Mouse (Mus musculus): ENCODE results near the gene March4. TPM values are rescaled to one million over a fixed set of nuclear protein-coding genes. Genes with fewer than 3 reads are reported as not detected.

Gene March4
- polyA plus RNA-seq, 1 experiment from 2014 or later = 5.8 TPM

DNA sequence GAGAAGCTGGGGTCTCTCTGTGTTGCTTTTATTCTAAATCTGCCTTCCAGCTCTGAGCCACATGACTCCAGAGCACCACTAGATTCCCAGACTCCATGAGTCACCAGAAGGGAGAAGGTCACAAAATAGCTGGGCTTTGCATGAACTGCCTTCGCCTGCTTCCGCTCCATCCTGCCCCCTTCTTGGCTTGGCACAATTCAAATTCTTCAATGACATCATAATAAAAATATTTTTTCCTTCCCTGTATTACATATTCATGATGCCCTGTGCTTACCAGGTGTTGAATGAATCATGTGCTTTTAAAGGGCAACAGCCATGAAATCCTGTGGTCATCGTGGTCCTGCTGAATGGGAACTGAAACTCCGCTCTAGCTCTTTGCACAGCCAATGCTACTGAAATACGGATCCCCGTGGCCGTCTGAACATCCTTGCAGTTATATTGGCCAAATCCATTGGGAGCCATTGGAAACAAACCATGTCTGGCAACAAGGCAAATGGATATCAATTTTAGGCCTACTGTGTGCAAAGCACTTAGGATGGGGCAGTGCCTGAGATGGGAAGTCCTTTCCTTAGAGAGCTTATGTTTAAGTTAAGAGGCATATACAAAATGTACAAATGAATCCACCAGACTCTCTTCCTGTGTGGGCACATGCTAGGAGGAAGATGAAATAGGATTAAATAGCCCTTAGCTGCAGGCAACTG is 107.5 kb downstream of the March4 start:
- peaks cover 4% of the 10 kb centered on the region; the same call in 1 of the 2 replicates for H3K36me3 ChIP-seq
- H3K4me2 ChIP-seq (replicated peaks) = no peak overlapping the region
- 92% methylated on average over 7 of the region's 7 CpGs for WGBS
- no peak overlapping the region for H3K9ac ChIP-seq
- H3K4me3 ChIP-seq = no peak overlapping the region
- no peak for ATAC-seq (ENCODE audit: low FRiP score, low read depth)
- H3K9me3 ChIP-seq = no peaks in the 10 kb centered on the region
- no peaks in the 10 kb centered on the region for H3K4me1 ChIP-seq
- H3K27ac ChIP-seq = no peak overlapping the region
- no peaks in the 10 kb centered on the region for H3K27me3 ChIP-seq (replicated peaks)

DNA sequence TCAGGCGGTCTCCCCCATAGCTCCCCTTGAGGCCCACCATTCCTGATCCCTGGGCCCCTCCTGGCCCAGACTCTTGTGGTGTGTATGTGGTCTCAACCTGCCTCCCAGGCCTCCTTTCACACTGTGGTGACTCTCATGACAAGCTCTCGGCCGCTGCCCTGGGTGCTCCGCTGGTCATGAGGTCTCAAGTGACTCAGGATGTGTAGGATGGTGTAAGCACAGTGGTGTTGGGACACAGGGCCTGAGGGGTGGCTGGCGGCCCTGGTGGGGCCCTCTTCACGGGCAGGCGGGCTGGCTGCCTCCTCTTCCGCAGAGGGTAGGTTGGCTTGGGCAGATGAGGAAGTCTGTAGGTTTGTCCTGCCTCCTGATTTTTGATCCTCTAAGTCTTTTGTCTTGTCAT is 108.2 kb downstream of the March4 start:
- 81% methylated on average over 8 of the region's 8 CpGs for WGBS
- Histone ChIP-seq H3K36me3 (peaks cover 4% of the 10 kb centered on the region; the same call in 1 of the 2 replicates), H3K27me3 (replicated peaks) (no peaks in the 10 kb centered on the region), H3K27ac (no peak overlapping the region), H3K4me1 (no peaks in the 10 kb centered on the region), H3K4me3 (no peak overlapping the region), H3K9me3 (no peaks in the 10 kb centered on the region), H3K9ac (no peak overlapping the region), H3K4me2 (replicated peaks) (no peak overlapping the region)
- no peak for ATAC-seq (ENCODE audit: low FRiP score, low read depth)

DNA sequence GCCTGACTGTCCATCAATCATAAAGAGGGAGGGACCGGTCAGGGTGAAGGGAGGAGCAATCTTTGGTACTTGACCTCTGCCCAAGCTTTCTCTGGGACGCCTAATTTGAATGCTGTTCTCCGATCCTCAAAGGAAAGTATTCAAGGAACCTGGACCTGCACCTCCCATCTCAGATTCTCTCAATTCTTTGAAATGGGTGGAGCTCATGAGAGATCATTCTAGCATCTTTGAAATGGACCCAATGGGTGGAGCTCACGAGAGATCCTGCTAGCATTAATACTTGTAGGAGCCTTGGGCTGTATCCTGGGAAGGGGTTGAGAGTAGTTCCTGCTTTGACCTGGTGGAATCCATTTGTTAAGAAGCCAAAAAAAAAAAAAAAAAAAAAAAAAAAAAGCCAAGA is 110.3 kb downstream of the March4 start:
- no peak overlapping the region for H3K4me2 ChIP-seq (replicated peaks)
- H3K27ac ChIP-seq = no peak overlapping the region
- H3K4me3 ChIP-seq = no peak overlapping the region
- H3K27me3 ChIP-seq (replicated peaks) = no peaks in the 10 kb centered on the region
- WGBS = 86% methylated on average over 4 of the region's 4 CpGs
- H3K36me3 ChIP-seq = peaks cover 4% of the 10 kb centered on the region; the same call in 1 of the 2 replicates
- H3K9me3 ChIP-seq = no peaks in the 10 kb centered on the region
- no peak for ATAC-seq (ENCODE audit: low FRiP score, low read depth)
- H3K4me1 ChIP-seq = no peaks in the 10 kb centered on the region
- no peak overlapping the region for H3K9ac ChIP-seq

DNA sequence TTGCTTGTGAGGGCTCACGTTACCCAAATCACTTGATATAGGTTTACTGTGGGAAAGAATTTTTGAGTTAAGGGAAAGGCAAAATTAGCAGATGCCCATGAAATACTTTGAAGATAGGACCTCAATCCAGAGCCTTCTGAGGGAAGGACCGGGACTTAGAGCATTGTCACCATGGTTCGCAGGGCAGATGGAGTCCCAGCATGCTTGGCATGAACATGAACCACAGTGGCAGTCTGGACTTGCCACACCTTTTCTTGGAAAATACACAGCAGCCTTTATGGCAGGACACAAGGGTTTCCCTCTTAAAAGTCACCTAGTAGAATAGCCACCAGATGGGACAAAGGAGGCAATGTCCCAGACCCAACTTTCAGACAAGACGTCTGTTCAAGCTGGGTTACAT is 114.6 kb downstream of the March4 start:
- H3K36me3 ChIP-seq = no peaks in the 10 kb centered on the region
- H3K4me3 ChIP-seq = no peak overlapping the region
- WGBS = 86% methylated on average over 4 of the region's 4 CpGs
- H3K9me3 ChIP-seq = no peaks in the 10 kb centered on the region
- H3K27ac ChIP-seq = no peak overlapping the region
- no peak for ATAC-seq (ENCODE audit: low FRiP score, low read depth)
- H3K27me3 ChIP-seq (replicated peaks) = no peaks in the 10 kb centered on the region
- no peak overlapping the region for H3K9ac ChIP-seq
- no peak overlapping the region for H3K4me2 ChIP-seq (replicated peaks)
- H3K4me1 ChIP-seq = no peaks in the 10 kb centered on the region

DNA sequence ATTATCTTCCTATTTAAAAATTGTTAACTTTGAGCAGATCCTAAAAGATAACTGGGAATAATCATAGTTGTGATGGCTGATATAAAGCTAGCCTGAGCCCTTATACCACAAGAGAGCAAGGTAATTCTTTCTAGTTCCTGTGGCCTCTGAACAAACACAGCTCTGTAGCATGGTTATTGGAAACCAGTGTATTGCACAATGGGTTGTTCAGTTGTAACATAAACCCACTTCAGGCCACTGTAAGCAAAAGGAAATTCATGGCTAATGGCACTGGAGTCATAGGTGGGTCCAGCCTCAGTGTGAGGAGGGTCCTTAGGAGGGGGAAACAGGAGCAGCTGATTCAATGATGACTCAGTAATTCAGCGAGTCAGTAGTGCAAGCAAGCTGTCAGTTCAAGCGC is 116.5 kb downstream of the March4 start:
- 71% methylated on average over 2 of the region's 2 CpGs for WGBS
- Histone ChIP-seq H3K9ac (no peak overlapping the region), H3K9me3 (no peaks in the 10 kb centered on the region), H3K4me3 (no peak overlapping the region), H3K4me2 (replicated peaks) (no peak overlapping the region), H3K27ac (no peak overlapping the region), H3K27me3 (replicated peaks) (no peaks in the 10 kb centered on the region), H3K36me3 (no peaks in the 10 kb centered on the region), H3K4me1 (peaks cover 4% of the 10 kb centered on the region; the same call in 1 of the 2 replicates)
- no peak for ATAC-seq (ENCODE audit: low FRiP score, low read depth)

DNA sequence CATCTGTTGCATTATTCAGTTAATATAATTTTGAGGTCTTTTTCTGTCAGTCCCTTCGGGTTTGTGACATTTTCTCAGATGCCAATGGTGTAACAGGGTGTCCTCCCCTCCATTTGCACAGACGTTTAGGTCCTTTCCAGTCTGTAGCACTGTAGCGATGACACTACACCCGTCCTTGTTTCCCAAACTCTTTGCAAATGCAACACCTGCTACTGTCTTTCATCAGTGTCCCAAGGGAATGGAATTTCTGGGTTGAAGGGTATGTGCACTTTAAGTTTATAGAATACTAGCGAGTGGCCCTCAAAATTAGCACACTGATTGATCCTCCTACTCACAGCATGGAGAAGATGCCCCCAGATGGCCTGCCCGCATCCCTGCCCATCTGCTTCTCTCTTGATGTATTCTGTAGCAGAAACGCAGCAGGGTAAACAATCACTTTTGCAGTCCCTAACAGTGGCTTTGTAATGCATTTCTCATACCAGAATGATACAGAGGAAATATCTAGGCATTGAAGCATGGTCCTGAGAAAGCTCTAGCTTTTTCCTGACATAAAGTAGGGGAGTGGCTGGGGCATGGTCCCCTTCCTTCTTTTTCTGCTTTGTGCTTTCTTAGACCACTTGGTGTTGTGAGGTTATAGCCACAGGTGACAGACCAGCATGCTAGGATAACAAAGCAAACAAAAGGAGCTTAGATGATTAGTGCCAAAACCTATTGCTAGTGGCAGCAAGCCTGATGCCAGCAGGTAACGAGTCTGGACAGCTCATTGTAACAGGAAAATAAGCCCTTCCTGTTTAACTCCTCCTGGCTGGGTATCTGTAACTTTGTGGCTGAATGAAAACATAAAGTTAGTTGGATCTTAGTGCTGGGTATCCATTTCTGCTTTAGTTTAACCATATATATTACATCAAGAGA is 117.7 kb downstream of the March4 start:
- Histone ChIP-seq H3K36me3 (no peaks in the 10 kb centered on the region), H3K27ac (no peak overlapping the region), H3K9me3 (no peaks in the 10 kb centered on the region), H3K4me2 (replicated peaks) (no peak overlapping the region), H3K4me1 (peaks cover 15% of the 10 kb centered on the region), H3K27me3 (replicated peaks) (no peaks in the 10 kb centered on the region), H3K4me3 (no peak overlapping the region), H3K9ac (no peak overlapping the region)
- no peak for ATAC-seq (ENCODE audit: low FRiP score, low read depth)
- 67% methylated on average over 8 of the region's 8 CpGs for WGBS

DNA sequence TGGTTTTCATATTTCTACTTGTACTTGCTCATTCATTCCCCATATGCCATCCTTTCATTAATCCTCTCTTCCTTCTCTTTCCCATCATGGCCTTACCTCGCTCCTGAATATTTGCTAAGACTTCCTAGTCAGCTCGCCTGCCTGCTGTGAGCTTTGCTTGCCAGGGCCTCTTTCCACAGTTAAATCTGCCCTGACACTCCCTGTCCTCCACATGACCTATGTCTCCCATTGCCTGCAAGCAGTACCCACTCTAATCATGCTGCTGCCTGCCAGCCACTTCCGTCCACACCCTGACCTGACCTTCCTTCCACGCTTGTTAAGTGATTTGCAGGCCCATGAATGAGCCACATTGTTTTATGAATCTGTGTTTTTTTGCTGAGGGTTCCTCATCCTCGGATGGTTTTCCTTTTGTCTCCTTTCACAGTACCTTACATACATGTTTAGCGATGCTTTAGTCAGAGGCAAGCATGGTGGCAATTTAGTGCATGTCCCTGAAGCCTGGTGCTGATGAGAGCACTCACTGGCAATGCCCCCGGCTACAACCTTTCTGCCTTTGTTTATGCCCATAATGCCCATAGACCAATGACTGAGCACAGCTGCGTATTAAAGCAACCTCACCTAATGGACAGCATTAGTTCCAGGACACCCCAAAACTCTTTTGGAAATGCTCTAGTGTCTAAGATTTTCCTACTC is 122.0 kb downstream of the March4 start:
- H3K27me3 ChIP-seq (replicated peaks) = no peaks in the 10 kb centered on the region
- H3K36me3 ChIP-seq = no peaks in the 10 kb centered on the region
- peak overlapping the region; percentile 3; the same call in 1 of the 2 replicates for H3K9ac ChIP-seq
- H3K4me1 ChIP-seq = peaks cover 22% of the 10 kb centered on the region
- H3K27ac ChIP-seq = peak overlapping the region; percentile 69
- 19% methylated on average over 8 of the region's 8 CpGs for WGBS
- ATAC-seq (ENCODE audit: low FRiP score, low read depth) = peak; percentile 89
- no peak overlapping the region for H3K4me3 ChIP-seq
- H3K9me3 ChIP-seq = no peaks in the 10 kb centered on the region
- H3K4me2 ChIP-seq (replicated peaks) = peak overlapping the region; percentile 38

DNA sequence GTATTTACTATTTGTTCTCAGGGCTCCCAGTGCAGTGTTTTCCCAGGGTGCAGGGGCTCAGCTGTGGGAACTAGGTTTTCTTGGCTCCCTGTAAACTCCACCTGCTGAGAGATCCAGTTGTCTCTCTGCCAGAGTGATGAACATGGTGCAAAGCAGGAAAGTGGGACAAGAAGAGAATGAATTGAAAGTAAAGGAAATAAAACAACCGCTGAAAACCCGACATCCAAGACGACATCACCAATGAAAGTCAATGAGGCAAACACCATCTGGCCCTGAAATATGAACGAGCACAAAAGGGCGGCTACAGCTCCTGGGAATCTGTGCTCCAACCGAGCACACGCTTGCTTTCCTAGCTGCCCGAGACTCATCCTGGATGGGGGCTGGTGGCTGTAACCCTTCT is 122.6 kb downstream of the March4 start:
- H3K4me1 ChIP-seq = peaks cover 22% of the 10 kb centered on the region
- peak overlapping the region; percentile 69 for H3K27ac ChIP-seq
- 15% methylated on average over 8 of the region's 8 CpGs for WGBS
- no peaks in the 10 kb centered on the region for H3K36me3 ChIP-seq
- H3K4me2 ChIP-seq (replicated peaks) = peak overlapping the region; percentile 38
- peak; percentile 77 for ATAC-seq (ENCODE audit: low FRiP score, low read depth)
- H3K9me3 ChIP-seq = no peaks in the 10 kb centered on the region
- 0 out of 2 replicates have a peak overlapping the region, but pooled peaks have one; percentile 3 for H3K9ac ChIP-seq
- no peaks in the 10 kb centered on the region for H3K27me3 ChIP-seq (replicated peaks)
- no peak overlapping the region for H3K4me3 ChIP-seq

DNA sequence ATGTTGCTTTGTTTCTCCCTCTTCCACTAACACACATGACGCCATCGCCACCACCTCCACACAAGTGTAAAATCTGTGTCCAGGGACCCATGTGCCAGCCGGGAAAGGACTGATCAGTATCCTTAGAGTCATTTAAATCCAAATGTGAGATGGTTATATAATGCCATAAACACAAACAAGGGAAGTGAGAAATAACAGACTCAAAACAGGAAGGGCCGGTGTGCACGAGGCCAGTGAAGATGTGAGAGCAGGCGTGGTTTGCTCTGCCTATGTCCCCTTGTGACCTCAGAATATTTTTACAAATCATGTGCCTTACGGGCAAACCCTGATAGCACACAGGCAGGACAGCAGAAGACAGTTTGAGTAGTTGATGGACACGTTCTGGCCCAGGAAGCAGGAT is 123.5 kb downstream of the March4 start:
- Histone ChIP-seq H3K9ac (no peak overlapping the region), H3K27ac (no peak overlapping the region), H3K4me1 (peaks cover 22% of the 10 kb centered on the region), H3K36me3 (no peaks in the 10 kb centered on the region), H3K9me3 (no peaks in the 10 kb centered on the region), H3K4me3 (no peak overlapping the region), H3K27me3 (replicated peaks) (no peaks in the 10 kb centered on the region), H3K4me2 (replicated peaks) (no peak overlapping the region)
- ATAC-seq (ENCODE audit: low FRiP score, low read depth) = no peak
- 88% methylated on average over 8 of the region's 8 CpGs for WGBS

DNA sequence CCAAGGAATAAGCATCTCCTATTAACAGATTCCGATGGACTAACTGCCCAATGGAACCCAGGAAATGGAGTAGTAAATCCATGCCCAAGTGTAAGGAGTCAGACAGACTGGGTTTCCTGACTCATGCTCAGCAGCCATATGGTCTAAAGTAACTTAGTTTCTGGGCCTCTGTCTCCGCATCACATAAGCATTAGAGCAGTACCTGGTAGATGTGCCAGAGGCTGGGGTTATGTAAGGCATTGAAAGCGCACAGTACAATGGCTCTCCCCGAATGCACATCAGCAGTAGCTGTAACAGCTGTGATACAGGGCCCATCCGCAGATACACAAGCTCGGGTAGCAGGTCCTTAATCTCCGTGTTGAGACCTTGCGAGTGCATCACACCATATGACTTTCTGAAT is 125.6 kb downstream of the March4 start:
- H3K27me3 ChIP-seq (replicated peaks) = no peaks in the 10 kb centered on the region
- H3K9me3 ChIP-seq = no peaks in the 10 kb centered on the region
- H3K27ac ChIP-seq = no peak overlapping the region
- H3K36me3 ChIP-seq = no peaks in the 10 kb centered on the region
- no peak overlapping the region for H3K9ac ChIP-seq
- H3K4me2 ChIP-seq (replicated peaks) = no peak overlapping the region
- no peak overlapping the region for H3K4me3 ChIP-seq
- peaks cover 22% of the 10 kb centered on the region for H3K4me1 ChIP-seq
- no peak for ATAC-seq (ENCODE audit: low FRiP score, low read depth)
- WGBS = 94% methylated on average over 8 of the region's 8 CpGs

DNA sequence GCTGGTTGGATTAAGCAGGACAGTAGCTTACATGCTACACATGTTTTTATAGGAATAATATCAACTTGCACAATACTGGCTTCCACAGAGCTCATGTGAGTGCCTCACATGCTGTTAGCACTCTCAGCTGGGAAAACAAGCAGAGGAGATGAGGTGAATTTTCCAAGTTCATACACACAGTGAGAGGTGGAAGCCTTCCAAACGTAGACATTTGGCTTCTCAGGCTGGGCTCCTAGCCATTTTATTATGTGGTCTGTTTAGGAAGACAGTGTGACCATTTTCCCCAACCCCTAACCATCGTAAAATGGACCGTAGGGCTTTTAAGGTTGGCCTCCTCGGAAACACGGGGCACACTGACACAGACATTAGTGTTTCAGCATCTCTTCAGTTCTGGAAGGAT is 126.8 kb downstream of the March4 start:
- no peak for ATAC-seq (ENCODE audit: low FRiP score, low read depth)

DNA sequence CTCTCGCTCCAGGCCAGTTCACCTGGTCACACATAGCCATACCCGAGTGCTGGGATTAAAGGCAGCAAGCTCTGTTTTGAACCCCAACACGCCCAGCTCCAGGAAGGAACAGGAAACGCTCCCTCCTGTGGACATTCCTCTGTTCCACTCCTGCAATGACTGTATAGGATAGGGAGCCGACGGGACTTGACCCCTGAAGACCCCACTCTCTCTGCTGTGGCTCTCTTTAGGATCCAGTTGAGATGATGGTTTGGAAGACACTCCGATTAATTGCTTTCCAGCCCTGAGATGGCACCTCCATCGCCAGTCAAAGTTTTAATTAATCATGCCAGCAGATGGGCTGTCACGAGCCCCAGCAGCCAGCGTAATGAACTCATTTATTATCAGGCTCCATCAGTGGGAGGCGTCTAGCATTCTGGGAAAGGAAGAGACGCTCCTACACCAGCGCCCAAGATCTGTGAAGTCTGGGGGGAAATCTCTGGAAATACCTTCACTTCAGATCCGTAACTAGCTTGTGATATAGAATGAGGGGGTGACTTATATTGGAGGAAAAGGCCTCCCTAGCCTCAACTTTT is 130.1 kb downstream of the March4 start:
- 61% methylated on average over 14 of the region's 14 CpGs for WGBS
- H3K4me3 ChIP-seq = no peak overlapping the region
- 0 out of 2 replicates have a peak, but pooled peaks have one; percentile 34 for ATAC-seq (ENCODE audit: low FRiP score, low read depth)
- H3K36me3 ChIP-seq = no peaks in the 10 kb centered on the region
- peaks cover 7% of the 10 kb centered on the region; the same call in 1 of the 2 replicates for H3K4me1 ChIP-seq
- no peak overlapping the region for H3K27ac ChIP-seq
- no peak overlapping the region for H3K4me2 ChIP-seq (replicated peaks)
- no peak overlapping the region for H3K9ac ChIP-seq
- H3K9me3 ChIP-seq = no peaks in the 10 kb centered on the region
- H3K27me3 ChIP-seq (replicated peaks) = no peaks in the 10 kb centered on the region

More for the DNA sequence above, 126.8 kb downstream of the March4 start:
- 69% methylated on average over 5 of the region's 5 CpGs for WGBS
- H3K36me3 ChIP-seq = no peaks in the 10 kb centered on the region
- no peaks in the 10 kb centered on the region for H3K27me3 ChIP-seq (replicated peaks)
- no peak overlapping the region for H3K4me3 ChIP-seq
- no peak overlapping the region for H3K9ac ChIP-seq
- peaks cover 16% of the 10 kb centered on the region for H3K4me1 ChIP-seq
- no peak overlapping the region for H3K27ac ChIP-seq
- H3K4me2 ChIP-seq (replicated peaks) = no peak overlapping the region
- no peaks in the 10 kb centered on the region for H3K9me3 ChIP-seq

All from neural tube, embryonic 12.5 days (tissue).